Mouse (Mus musculus): ENCODE measurements around the gene Brf1.

GRCm38 (mm10) chr12:112952926-112953565 lies 47.5 kb downstream of the Brf1 start:
- TF ChIP-seq EP300 (IDR thresholded peaks at IDR 0.05; ENCODE audit: insufficient read depth, low read depth, low read length) (no peak), POLR2A (IDR thresholded peaks at IDR 0.05; ENCODE audit: insufficient read depth, low read length) (no peak)
